Mouse (Mus musculus) erythroblast, embryonic 14.5 days (primary cell): ENCODE measurements around the gene Chchd3.

ENCODE experiments used
- GATA1 ChIP-seq: IDR thresholded peaks from 2 replicates; pipeline ENCODE4 v1.6.1; 2012; ENCODE audit warnings: low read length, inconsistent platforms, mixed read lengths
- TAL1 ChIP-seq: IDR thresholded peaks from 3 replicates; pipeline ENCODE4 v1.6.1; 2012; ENCODE audit warnings: low read length, inconsistent platforms, mixed read lengths

DNA sequence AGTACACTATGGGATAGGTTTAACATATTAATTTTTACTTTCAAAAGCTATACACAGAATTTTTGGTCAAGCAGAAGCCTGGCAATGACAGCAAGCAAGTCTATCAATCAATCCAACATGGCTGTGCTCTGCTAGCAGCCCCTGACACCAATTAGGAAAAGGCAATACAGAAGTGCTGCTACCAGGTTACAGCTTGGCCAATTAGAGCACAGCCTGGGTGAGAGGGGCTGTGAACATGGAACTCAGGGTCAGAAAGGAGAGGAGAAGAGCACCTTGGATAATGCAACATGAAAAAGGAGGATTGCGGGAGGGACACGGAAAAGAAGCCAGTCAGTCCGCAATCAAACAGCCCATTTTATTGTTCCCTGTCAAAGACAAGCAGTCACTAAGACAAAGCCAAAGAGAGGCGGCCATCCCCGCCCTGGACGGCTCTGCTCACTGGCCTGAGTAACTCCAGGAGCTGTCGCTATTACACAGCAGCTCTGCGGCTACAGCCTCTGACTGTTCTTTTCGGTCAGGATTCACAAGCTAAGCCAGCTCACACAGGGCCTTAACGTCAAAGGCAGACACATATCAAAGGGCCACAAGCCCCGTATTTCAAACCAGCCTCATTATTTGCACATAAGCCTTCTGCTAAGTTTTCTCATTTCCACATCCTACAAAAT is 128.8 kb downstream of the Chchd3 start:
- no peak for TF ChIP-seq GATA1
- no peak for TF ChIP-seq TAL1
